Mouse (Mus musculus) midbrain, embryonic 14.5 days (tissue): ENCODE results near the gene Tmem132c. TPM values are rescaled to one million over a fixed set of nuclear protein-coding genes. Genes with fewer than 3 reads are reported as not detected.
A peak's percentile ranks its signal among the peaks of the same experiment; 100 is the strongest.

Experiments used
- ATAC-seq: fragments of 200-750 bp; cut with Nextera tagmentation; 2 replicates; pipeline ENCODE4 v1.8.0; 2017; ENCODE audit warnings: moderate number of reproducible peaks, moderate library complexity; ENCODE audit not compliant: low FRiP score, low TSS enrichment
- DNase-seq: peaks from one replicate; pipeline ENCODE4 v3.0.0-alpha.2; 2015
- H3K27ac ChIP-seq: fragments of 300-500 bp; sonication (generic); replicated peaks from 2 replicates; pipeline ENCODE4 v1.5.1; 2014; ENCODE audit warnings: mild to moderate bottlenecking, low read depth, low read length, moderate library complexity
- H3K27me3 ChIP-seq: fragments of 300-500 bp; sonication (generic); 2 replicates; pipeline ENCODE4 v1.6.1; 2014; ENCODE audit warnings: low read length, control low read depth, mixed read lengths; ENCODE audit not compliant: control insufficient read depth, insufficient read depth
- H3K36me3 ChIP-seq: fragments of 300-500 bp; sonication (generic); 2 replicates; pipeline ENCODE4 v1.6.1; 2014; ENCODE audit warnings: low read length, control low read depth; ENCODE audit not compliant: control insufficient read depth, insufficient read depth
- H3K4me1 ChIP-seq: fragments of 300-500 bp; sonication (generic); 2 replicates; pipeline ENCODE4 v1.6.1; 2014; ENCODE audit warnings: mild to moderate bottlenecking, antibody characterized with exemption, low read length, control low read depth; ENCODE audit not compliant: control insufficient read depth, insufficient read depth
- H3K4me2 ChIP-seq: fragments of 300-500 bp; sonication (generic); 2 replicates; pipeline ENCODE4 v1.6.1; 2014; ENCODE audit warnings: mild to moderate bottlenecking, low read length, moderate library complexity
- H3K4me3 ChIP-seq: fragments of 300-500 bp; sonication (generic); replicated peaks from 2 replicates; pipeline ENCODE4 v1.5.1; 2014; ENCODE audit warnings: low read depth, low read length
- H3K9ac ChIP-seq: fragments of 300-500 bp; sonication (generic); replicated peaks from 2 replicates; pipeline ENCODE4 v1.6.1; 2014; ENCODE audit warnings: mild to moderate bottlenecking, low read length, moderate library complexity
- H3K9me3 ChIP-seq: fragments of 300-500 bp; sonication (generic); 2 replicates; pipeline ENCODE4 v1.6.1; 2016; ENCODE audit warnings: low read length, control low read depth, mixed read lengths; ENCODE audit not compliant: control insufficient read depth
- WGBS: fragments of 180-500 bp; shearing (Covaris S2); extraction: QIAGEN DNeasy Blood & Tissue Kit; methylation state at CpG from one replicate; pipeline ENCODE4 v1.1.7; 2014; 5-methylcytosine and 5-hydroxymethylcytosine counted together
- polyA plus RNA-seq: library from polyadenylated mRNA; unstranded; fragments of >200 nt; fragmentation: Nextera tagmentation; extraction: Ambion mirVana; gene quantifications from 2 replicates; pipeline ENCODE4 v1.2.1, GENCODE M21; 2014

Gene Tmem132c
- polyA plus RNA-seq, 1 experiment from 2014 or later: 16.2 TPM

- no peak for ATAC-seq
- Histone ChIP-seq H3K36me3 (no peaks in the 10 kb centered on the region), H3K27me3 (0 out of 2 replicates have a peak, but pooled peaks cover 3% of the 10 kb centered on the region), H3K4me1 (peaks cover 25% of the 10 kb centered on the region), H3K4me2 (no peak overlapping the region), H3K9me3 (no peaks in the 10 kb centered on the region), H3K9ac (no peak overlapping the region), H3K27ac (no peak overlapping the region), H3K4me3 (no peak overlapping the region)
- WGBS: 30% methylated on average over 5 of the region's 5 CpGs
- peak; percentile 74 for DNase-seq
Measured at GRCm38 (mm10) chr5:127481416-127481815, 239.8 kb downstream of the Tmem132c start.

GRCm38 (mm10) chr5:127482342-127482741 lies 240.7 kb downstream of the Tmem132c start:
- DNase-seq (no peak), ATAC-seq (no peak)
- Histone ChIP-seq H3K36me3 (no peaks in the 10 kb centered on the region), H3K27ac (no peak overlapping the region), H3K9ac (no peak overlapping the region), H3K9me3 (no peaks in the 10 kb centered on the region), H3K27me3 (0 out of 2 replicates have a peak, but pooled peaks cover 3% of the 10 kb centered on the region), H3K4me2 (no peak overlapping the region), H3K4me1 (peaks cover 24% of the 10 kb centered on the region), H3K4me3 (no peak overlapping the region)
- 88% methylated on average over 3 of the region's 3 CpGs for WGBS

GRCm38 (mm10) chr5:127483955-127484659 lies 242.5 kb downstream of the Tmem132c start:
- Histone ChIP-seq H3K36me3 (no peaks in the 10 kb centered on the region), H3K4me1 (peaks cover 9% of the 10 kb centered on the region), H3K27ac (no peak overlapping the region), H3K9ac (no peak overlapping the region), H3K4me2 (no peak overlapping the region), H3K9me3 (no peaks in the 10 kb centered on the region), H3K4me3 (no peak overlapping the region), H3K27me3 (0 out of 2 replicates have a peak, but pooled peaks cover 3% of the 10 kb centered on the region)
- ATAC-seq (no peak), DNase-seq (no peak)
- WGBS: 42% methylated on average over 8 of the region's 8 CpGs

- DNase-seq (peak; percentile 50), ATAC-seq (no peak)
- WGBS: 42% methylated on average over 13 of the region's 13 CpGs
- Histone ChIP-seq H3K9ac (no peak overlapping the region), H3K4me3 (no peak overlapping the region), H3K4me2 (no peak overlapping the region), H3K4me1 (peaks cover 9% of the 10 kb centered on the region), H3K27ac (no peak overlapping the region), H3K36me3 (no peaks in the 10 kb centered on the region), H3K9me3 (no peaks in the 10 kb centered on the region), H3K27me3 (no peaks in the 10 kb centered on the region)
Measured at GRCm38 (mm10) chr5:127484813-127485486, 243.3 kb downstream of the Tmem132c start.

GRCm38 (mm10) chr5:127487190-127487589 lies 245.6 kb downstream of the Tmem132c start:
- H3K27ac ChIP-seq: no peak overlapping the region
- no peak overlapping the region for H3K4me2 ChIP-seq
- H3K4me1 ChIP-seq: peaks cover 9% of the 10 kb centered on the region
- H3K27me3 ChIP-seq: no peaks in the 10 kb centered on the region
- H3K9me3 ChIP-seq: no peaks in the 10 kb centered on the region
- no peak overlapping the region for H3K4me3 ChIP-seq
- no peak overlapping the region for H3K9ac ChIP-seq
- no peak for DNase-seq
- 90% methylated on average over 6 of the region's 6 CpGs for WGBS
- no peaks in the 10 kb centered on the region for H3K36me3 ChIP-seq
- ATAC-seq: no peak

GRCm38 (mm10) chr5:127488666-127489065 lies 247.1 kb downstream of the Tmem132c start:
- WGBS: 81% methylated on average over 13 of the region's 13 CpGs

GRCm38 (mm10) chr5:127491724-127492123 lies 250.1 kb downstream of the Tmem132c start:
- DNase-seq (no peak), ATAC-seq (no peak)
- H3K4me1 ChIP-seq: peaks cover under 1% of the 10 kb centered on the region; the same call in 1 of the 2 replicates
- H3K9ac ChIP-seq: no peak overlapping the region
- no peaks in the 10 kb centered on the region for H3K27me3 ChIP-seq
- 96% methylated on average over 3 of the region's 3 CpGs for WGBS
- H3K9me3 ChIP-seq: no peaks in the 10 kb centered on the region
- H3K27ac ChIP-seq: no peak overlapping the region
- H3K36me3 ChIP-seq: no peaks in the 10 kb centered on the region
- H3K4me3 ChIP-seq: no peak overlapping the region
- no peak overlapping the region for H3K4me2 ChIP-seq

More at GRCm38 (mm10) chr5:127488666-127489065, 247.1 kb downstream of the Tmem132c start:
- Histone ChIP-seq H3K9me3 (no peaks in the 10 kb centered on the region), H3K9ac (no peak overlapping the region), H3K4me2 (no peak overlapping the region), H3K36me3 (no peaks in the 10 kb centered on the region), H3K4me3 (no peak overlapping the region), H3K4me1 (peaks cover 9% of the 10 kb centered on the region), H3K27me3 (no peaks in the 10 kb centered on the region), H3K27ac (no peak overlapping the region)
- peak; percentile 26 for DNase-seq
- no peak for ATAC-seq

- peaks cover 3% of the 10 kb centered on the region; the same call in 1 of the 2 replicates for H3K4me1 ChIP-seq
- WGBS: 28% methylated on average over 7 of the region's 7 CpGs
- H3K4me2 ChIP-seq: no peak overlapping the region
- H3K27me3 ChIP-seq: no peaks in the 10 kb centered on the region
- H3K9me3 ChIP-seq: no peaks in the 10 kb centered on the region
- DNase-seq: peak; percentile 33
- H3K36me3 ChIP-seq: no peaks in the 10 kb centered on the region
- peak overlapping the region; percentile 28; the same call in 1 of the 2 replicates for H3K27ac ChIP-seq
- H3K4me3 ChIP-seq: no peak overlapping the region
- no peak overlapping the region for H3K9ac ChIP-seq
- no peak for ATAC-seq
Measured at GRCm38 (mm10) chr5:127496895-127497294, 255.3 kb downstream of the Tmem132c start.
